Mouse (Mus musculus) adrenal gland, postnatal 36 days (tissue): Measurements from ENCODE around the gene Kpna2. TPM values are rescaled to one million over a fixed set of nuclear protein-coding genes. Genes with fewer than 3 reads are reported as not detected.
"Not testable (repeated sequence)": the region's sequence is repeated elsewhere in the genome, so short reads cannot be mapped to it uniquely, and the experiment has no call there.

Source experiments
- DNase-seq, 2 experiments: peaks; one replicate each; pipeline ENCODE4 v3.0.0; 2021; ENCODE audit warnings: mixed read lengths in 1 of 2
- long read RNA-seq, 2 experiments: library from polyadenylated mRNA; stranded (forward); transcript quantifications; one replicate each; pipeline ENCODE4 v2.0.0; 2021; ENCODE audit warnings: borderline sequencing depth in 2 of 2
- total RNA-seq, 2 experiments: library from RNA; stranded (reverse); gene quantifications; 2 replicates each; pipeline ENCODE4 v1.2.3; 2021

Gene Kpna2
- total RNA-seq = 10 to 100 TPM; 40.8 to 43.6 TPM
- long read RNA-seq, experiment 1, transcript Kpna2-201 (11 exons, 2,054 nt) = major isoform, 29 of 30 reads
- long read RNA-seq, experiment 1, partial matches to known transcripts = 1 of 30 reads
- long read RNA-seq, experiment 1, other reads (novel, unspliced or antisense) = 0 of 30 reads
- long read RNA-seq, experiment 2, transcript Kpna2-201 (11 exons, 2,054 nt) = major isoform, 13 of 15 reads
- long read RNA-seq, experiment 2, partial matches to known transcripts = 1 of 15 reads
- long read RNA-seq, experiment 2, other reads (novel, unspliced or antisense) = 1 of 15 reads

- DNase-seq = peak; percentile 91 to 93
Measured at GRCm38 (mm10) chr11:106999151-106999948, at the start of gene Kpna2. Gene Kpna2 (minus strand): TSS chr11:106999541.

GRCm38 (mm10) chr11:107046766-107047620 is 47.7 kb upstream of the Kpna2 start:
- peak in 1 of 2 experiments; percentile 27 for DNase-seq

- DNase-seq = no peak
Measured at GRCm38 (mm10) chr11:107045546-107045945, 46.2 kb upstream of the Kpna2 start.

- peak; percentile 80 to 87 for DNase-seq
Measured at GRCm38 (mm10) chr11:107044321-107044720, 45.0 kb upstream of the Kpna2 start.

GRCm38 (mm10) chr11:107043361-107043760 is 44.0 kb upstream of the Kpna2 start:
- DNase-seq = no peak

DNA sequence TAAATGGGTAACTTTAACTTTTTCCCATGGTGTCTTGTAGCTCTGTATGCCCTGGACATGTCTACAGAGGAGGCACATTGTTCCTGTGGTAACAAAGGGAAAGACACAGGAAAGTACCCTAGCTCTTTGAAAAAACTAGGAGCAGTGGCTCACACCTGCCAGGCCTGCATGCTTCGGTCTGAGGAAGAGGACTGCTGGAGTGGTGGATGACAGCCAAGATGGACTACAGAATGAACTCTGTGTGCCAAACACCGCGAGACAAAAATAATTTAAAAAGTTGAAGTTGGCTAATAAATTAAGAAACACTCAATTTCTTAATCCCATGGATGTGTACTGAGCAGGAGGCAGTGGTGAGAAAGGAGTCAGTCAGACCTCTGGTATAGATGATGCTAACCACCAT is 42.1 kb upstream of the Kpna2 start:
- no peak for DNase-seq

GRCm38 (mm10) chr11:107039417-107039816 is 40.1 kb upstream of the Kpna2 start:
- no peak for DNase-seq

DNA sequence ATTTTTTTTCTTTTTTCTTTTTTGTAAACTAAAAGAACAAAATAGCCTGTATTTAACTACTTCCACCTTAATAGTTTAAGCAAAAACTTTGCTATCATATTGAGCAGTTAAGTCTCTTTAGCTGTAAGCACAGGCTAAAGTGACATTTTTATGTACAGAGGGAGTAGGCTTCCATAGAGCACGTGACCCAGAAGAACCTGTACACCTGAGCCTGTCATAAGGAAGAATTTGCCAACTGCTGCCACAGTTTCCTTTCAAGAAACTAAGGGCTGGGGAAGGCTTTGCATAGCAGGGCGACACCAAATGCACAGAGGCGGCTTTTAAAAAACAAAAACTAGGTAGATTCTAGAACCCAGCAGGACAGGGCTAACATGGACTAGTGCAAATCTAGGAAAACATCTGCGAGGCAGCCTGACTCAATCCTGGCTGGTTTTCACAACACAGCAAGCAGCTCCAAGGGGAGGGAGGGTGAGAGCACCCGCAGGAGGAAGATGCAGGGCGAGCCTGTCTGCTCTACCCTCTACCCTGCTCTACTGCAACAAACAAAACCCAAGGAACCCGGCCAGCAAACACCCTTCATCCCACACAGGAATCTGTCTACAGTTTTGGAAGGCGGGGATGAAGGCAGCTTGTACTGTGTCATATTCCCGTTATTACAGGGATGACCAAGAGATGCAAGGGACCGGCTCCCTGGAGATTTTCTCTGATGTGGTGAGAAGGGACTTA is 34.9 kb upstream of the Kpna2 start:
- no peak for DNase-seq

DNA sequence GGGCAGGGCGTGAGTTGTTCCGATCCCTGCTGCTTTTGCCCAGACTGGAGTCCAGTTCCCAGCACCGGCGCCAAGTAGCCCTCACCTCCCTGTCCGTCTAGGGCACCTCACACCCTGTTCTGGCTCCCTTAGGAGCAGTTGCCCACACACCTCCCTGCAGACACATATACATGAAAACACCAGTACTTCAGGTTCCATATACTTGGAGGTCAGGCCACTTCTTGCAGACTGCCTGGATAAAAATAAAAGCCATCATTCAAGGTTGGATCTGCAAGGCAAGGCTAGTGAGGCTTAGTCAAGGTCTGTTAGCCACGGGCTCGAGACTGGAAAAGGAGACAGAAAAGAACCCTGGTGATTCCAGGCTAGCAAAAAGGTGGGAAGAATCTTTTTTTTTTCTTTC is 32.3 kb upstream of the Kpna2 start:
- no peak for DNase-seq

- DNase-seq = no peak
Measured at GRCm38 (mm10) chr11:107029536-107029935, 30.2 kb upstream of the Kpna2 start.

GRCm38 (mm10) chr11:107028754-107029153 is 29.4 kb upstream of the Kpna2 start:
- DNase-seq = no peak

DNA sequence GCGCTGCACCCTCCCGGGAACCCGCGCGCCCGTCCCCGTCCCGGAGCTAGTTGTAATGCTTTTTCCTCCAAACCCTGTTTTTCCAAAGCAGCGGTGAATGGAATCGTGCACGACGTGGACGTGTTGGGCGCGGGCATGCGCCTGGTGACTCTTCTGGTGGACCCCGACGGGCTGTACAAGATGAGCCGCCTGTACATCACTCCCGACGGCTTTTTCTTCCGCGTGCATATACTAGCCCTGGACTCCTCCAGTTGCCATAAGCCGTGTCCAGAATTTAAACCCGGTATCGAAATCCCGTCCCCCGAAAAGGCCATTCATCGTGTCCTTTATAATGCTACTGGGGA is 28.9 kb upstream of the Kpna2 start:
- no peak for DNase-seq

DNA sequence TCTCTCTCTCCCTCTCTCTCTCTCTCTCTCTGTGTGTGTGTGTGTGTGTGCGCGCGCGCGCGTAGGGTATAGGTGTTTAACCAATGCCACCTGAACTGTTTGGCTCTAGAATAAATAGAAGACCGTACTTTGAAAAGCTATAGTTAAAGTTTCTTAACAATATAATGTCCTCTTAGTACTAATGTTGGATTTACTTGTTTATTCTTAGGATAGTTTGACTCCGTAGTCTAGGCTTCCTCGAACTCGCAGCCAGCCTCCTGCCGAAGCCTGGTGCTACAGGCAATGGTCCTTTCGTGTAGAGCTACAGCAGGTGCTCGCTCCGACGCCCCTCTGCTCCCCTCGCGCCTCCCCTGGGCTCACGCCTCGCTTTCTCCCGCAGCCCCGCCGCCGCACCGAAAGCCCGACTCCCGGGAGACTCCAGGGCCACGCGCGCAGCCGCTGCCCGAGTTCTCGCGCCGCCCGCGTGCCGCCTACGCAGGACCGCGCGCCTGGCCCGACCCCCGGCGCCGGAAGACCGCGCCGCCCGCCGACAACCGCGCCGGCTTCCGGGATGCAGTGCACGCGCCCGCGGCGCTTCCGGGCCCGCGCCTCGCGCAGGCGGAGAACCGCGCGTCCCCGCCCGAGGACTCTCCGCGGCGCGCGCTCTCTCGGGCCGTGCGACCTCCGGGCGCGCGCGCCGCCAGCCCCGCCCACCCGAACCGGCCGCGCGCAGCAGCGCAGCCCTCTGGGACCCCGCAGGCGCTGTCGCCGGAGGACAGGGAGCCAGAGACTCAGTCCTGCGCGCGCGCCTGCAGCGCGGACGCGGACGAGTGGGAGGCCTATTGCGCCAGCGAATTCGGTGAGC is 28.3 kb upstream of the Kpna2 start:
- peak; percentile 88 to 94 for DNase-seq

- no peak for DNase-seq
Measured at GRCm38 (mm10) chr11:107026554-107027430, 27.5 kb upstream of the Kpna2 start.

- DNase-seq = peak; percentile 33 to 40
Measured at GRCm38 (mm10) chr11:107025411-107026321, 26.3 kb upstream of the Kpna2 start, which contains the start of gene 1810010H24Rik. Gene 1810010H24Rik (plus strand): TSS chr11:107025681.

- DNase-seq = no peak
Measured at GRCm38 (mm10) chr11:107024406-107024805, 25.1 kb upstream of the Kpna2 start.

GRCm38 (mm10) chr11:107022050-107022683 is 22.8 kb upstream of the Kpna2 start:
- DNase-seq = no peak

DNA sequence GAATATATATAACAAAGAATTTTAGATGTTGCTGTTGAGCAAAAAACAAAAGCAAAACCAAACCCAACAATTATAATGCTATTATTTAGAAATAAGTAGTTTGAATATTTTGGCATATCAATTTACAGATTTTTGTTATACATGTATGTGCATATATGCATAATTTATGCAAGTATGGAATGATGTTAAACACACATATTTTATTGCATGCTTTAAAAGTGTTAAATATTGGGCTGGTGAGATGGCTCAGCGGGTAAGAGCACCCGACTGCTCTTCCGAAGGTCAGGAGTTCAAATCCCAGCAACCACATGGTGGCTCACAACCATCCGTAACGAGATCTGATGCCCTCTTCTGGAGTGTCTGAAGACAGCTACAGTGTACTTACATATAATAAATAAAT is 20.4 kb upstream of the Kpna2 start:
- DNase-seq = not testable (repeated sequence)
